Mouse (Mus musculus) intestine, postnatal 0 days (tissue): ENCODE measurements around the gene Fam240a. TPM values are rescaled to one million over a fixed set of nuclear protein-coding genes. Genes with fewer than 3 reads are reported as not detected.

ENCODE experiments used
- ATAC-seq: fragments of 200-750 bp; cut with Nextera tagmentation; 2 replicates; pipeline ENCODE4 v1.8.0; 2017; ENCODE audit warnings: mild to moderate bottlenecking, moderate TSS enrichment, moderate library complexity
- H3K27ac ChIP-seq: fragments of 300-500 bp; sonication (generic); 2 replicates; pipeline ENCODE4 v1.5.1; 2014; ENCODE audit warnings: mild to moderate bottlenecking, low read depth, low read length, moderate library complexity
- H3K27me3 ChIP-seq: fragments of 300-500 bp; sonication (generic); replicated peaks from 2 replicates; pipeline ENCODE4 v1.6.1; 2014; ENCODE audit warnings: low read length, mixed read lengths; ENCODE audit not compliant: control insufficient read depth, insufficient read depth
- H3K36me3 ChIP-seq: fragments of 300-500 bp; sonication (generic); 2 replicates; pipeline ENCODE4 v1.6.1; 2014; ENCODE audit warnings: mild to moderate bottlenecking, moderate library complexity; ENCODE audit not compliant: control insufficient read depth, insufficient read depth
- H3K4me1 ChIP-seq: fragments of 300-500 bp; sonication (generic); replicated peaks from 2 replicates; pipeline ENCODE4 v1.6.1; 2014; ENCODE audit warnings: antibody characterized with exemption, low read length, mixed read lengths; ENCODE audit not compliant: control insufficient read depth, insufficient read depth
- H3K4me2 ChIP-seq: fragments of 300-500 bp; sonication (generic); replicated peaks from 2 replicates; pipeline ENCODE4 v1.6.1; 2014; ENCODE audit warnings: low read depth, mild to moderate bottlenecking, moderate library complexity
- H3K4me3 ChIP-seq: fragments of 300-500 bp; sonication (generic); 2 replicates; pipeline ENCODE4 v1.5.1; 2014; ENCODE audit warnings: low read depth, low read length
- H3K9ac ChIP-seq: fragments of 300-500 bp; sonication (generic); 2 replicates; pipeline ENCODE4 v1.6.1; 2014; ENCODE audit warnings: mild to moderate bottlenecking, low read depth, low read length
- H3K9me3 ChIP-seq: fragments of 300-500 bp; sonication (generic); 2 replicates; pipeline ENCODE4 v1.6.1; 2016; ENCODE audit warnings: mixed run types; ENCODE audit not compliant: control insufficient read depth
- CTCF ChIP-seq: sonication (generic); IDR thresholded peaks from 2 replicates; pipeline ENCODE4 v1.5.1; 2016; ENCODE audit warnings: low read depth, mild to moderate bottlenecking, control low read depth, antibody characterized with exemption, moderate library complexity
- WGBS: fragments of 180-500 bp; shearing (Covaris S2); extraction: QIAGEN DNeasy Blood & Tissue Kit; methylation state at CpG from one replicate; pipeline ENCODE4 v1.1.7; 2014; 5-methylcytosine and 5-hydroxymethylcytosine counted together
- microRNA-seq: library from miRNA; unstranded; fragments of <30 nt; microRNA quantifications from one replicate; pipeline ENCODE4, GENCODE M21; 2016
- polyA plus RNA-seq: library from polyadenylated mRNA; unstranded; fragments of >200 nt; fragmentation: Nextera tagmentation; extraction: Ambion mirVana; gene quantifications from 2 replicates; pipeline ENCODE4 v1.2.1, GENCODE M21; 2015

The Fam240a gene
- polyA plus RNA-seq, 1 experiment from 2014 or later: not detected

DNA sequence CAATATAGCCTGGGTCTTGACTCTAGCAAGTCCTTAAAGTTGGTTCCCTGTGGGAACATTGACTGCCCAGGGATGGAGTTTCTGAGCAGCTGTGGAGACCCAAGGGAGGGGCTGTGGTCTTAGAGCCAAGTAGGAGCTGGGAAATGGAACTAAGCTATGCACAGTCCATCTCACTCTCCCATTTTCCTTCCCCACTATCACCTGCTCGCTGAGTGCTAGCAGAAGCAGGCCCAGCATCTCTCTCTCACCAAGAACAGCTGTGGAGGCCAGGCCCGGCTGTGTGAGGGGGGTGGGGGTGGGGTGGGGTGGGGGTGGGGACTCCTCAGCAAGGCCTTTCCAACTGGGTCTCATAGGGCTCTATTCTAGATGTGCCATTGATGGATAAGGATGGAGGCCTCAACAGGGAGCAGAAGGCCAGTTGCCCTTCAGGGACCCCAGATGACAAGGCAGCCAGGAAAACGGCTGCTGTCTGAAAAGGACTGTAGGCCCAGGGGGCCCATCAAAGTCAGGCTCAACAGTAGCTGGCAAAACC, 41.9 kb downstream of the Fam240a start:
- Histone ChIP-seq H3K36me3 (no peaks in the 10 kb centered on the region), H3K9ac (no peak overlapping the region), H3K4me1 (peaks cover 23% of the 10 kb centered on the region), H3K4me2 (no peak overlapping the region), H3K9me3 (no peaks in the 10 kb centered on the region), H3K4me3 (no peak overlapping the region), H3K27me3 (no peaks in the 10 kb centered on the region), H3K27ac (peak overlapping the region; percentile 80)
- no peak for ATAC-seq
- TF ChIP-seq CTCF: no peak
- WGBS: 27% methylated on average over 3 of the region's 3 CpGs

DNA sequence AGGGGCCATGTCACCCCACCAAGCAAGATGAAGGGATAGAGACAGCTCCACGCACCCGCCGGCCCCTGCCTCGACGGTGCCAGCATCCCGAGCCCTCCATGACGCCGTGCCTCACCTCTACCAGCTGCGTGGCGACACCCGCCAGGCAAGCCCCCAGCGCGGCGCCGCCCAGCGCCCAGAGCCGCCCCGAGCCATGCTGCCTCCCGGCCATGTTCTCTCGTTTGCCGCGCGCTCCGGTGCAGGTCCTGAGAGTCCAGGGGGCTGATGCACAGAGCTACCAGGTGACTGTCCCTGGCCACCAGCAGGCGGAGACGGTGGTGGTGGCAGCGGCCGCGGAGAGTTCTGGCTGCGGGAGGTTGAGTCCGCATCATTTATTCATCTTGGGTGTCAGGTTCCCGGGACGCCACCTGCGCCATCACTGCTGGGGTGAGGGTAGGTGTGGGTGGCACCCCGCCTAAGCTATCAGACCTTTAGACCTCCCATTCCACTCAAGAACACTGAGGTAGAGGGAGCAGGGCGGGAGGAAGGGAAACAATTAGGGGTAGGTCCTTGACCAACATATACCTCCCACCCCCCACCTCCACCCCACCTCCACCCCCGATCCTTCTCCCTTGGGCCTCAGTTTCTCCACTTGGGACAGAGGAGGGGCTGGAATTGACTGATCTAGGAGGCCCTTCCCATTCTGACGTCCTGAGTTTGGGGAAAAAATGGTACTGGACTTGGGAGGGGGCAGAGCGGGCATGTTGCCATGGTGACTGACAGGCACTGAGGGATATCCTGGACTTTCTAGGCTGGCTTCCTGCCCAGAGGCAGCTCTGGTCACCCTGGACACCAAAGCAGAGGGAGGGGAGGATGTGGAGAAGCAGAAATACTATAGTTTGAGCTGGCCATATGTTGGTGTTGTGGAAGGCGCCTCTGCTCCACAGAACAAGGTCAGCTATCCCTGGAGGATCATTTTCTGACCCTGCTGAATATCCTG, 42.7 kb downstream of the Fam240a start:
- Histone ChIP-seq H3K4me1 (peaks cover 23% of the 10 kb centered on the region), H3K27ac (peak overlapping the region; percentile 80)
- WGBS: 14% methylated on average over 40 of the region's 40 CpGs

DNA sequence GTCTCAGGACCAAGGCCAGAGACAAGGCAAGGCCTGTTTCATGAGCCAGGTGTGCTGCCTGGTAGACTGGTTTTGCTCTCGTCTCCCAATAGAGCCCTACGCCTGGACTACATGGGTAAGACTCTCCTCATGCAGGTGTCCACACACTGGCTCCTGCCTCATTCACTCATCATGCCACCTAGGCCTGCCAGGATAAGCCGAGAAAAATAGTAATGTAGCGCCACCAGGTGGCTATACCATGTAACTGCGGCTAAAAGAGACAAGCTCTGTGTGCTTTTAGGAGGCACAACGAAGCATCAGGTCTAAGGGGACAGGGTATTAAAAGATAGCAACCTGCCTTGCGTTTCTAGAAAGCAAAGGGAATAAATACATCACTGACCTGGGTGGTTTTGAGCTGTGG, 45.6 kb downstream of the Fam240a start:
- Histone ChIP-seq H3K4me2 (no peak overlapping the region), H3K4me1 (peaks cover 18% of the 10 kb centered on the region), H3K27me3 (no peaks in the 10 kb centered on the region), H3K36me3 (no peaks in the 10 kb centered on the region; the same call in 1 of the 2 replicates), H3K27ac (no peak overlapping the region), H3K9ac (no peak overlapping the region), H3K9me3 (no peaks in the 10 kb centered on the region), H3K4me3 (no peak overlapping the region)
- TF ChIP-seq CTCF: peak; percentile 86
- WGBS: 15% methylated on average over 7 of the region's 7 CpGs
- ATAC-seq: no peak

More for the DNA sequence above, 42.7 kb downstream of the Fam240a start:
- TF ChIP-seq CTCF: peak; percentile 53
- H3K4me2 ChIP-seq: peak overlapping the region; percentile 60
- peak overlapping the region; percentile 26 for H3K4me3 ChIP-seq
- no peaks in the 10 kb centered on the region for H3K27me3 ChIP-seq
- no peaks in the 10 kb centered on the region for H3K9me3 ChIP-seq
- H3K36me3 ChIP-seq: no peaks in the 10 kb centered on the region
- H3K9ac ChIP-seq: peak overlapping the region; percentile 18; the same call in 1 of the 2 replicates
- no peak for ATAC-seq

Small RNA genes lying within 50 kb of the gene (microRNA-seq; reads per million reads assigned to microRNA genes)
- not detected for gene Gm24269

Other genes with a start within 250 kb of the Fam240a start
- gene Myl3, start 175.0 kb downstream of the Fam240a start, polyA plus RNA-seq: 0.16 TPM in 1 of 2 replicates, not detected in the other
- gene Pth1r, start 169.7 kb downstream of the Fam240a start, polyA plus RNA-seq: 8.9 and 9.1 TPM in 2 replicates
- gene Prss42, start 118.7 kb downstream of the Fam240a start, polyA plus RNA-seq: not detected in 2 replicates
- not detected in 2 replicates for gene Prss44, start 102.9 kb downstream of the Fam240a start, polyA plus RNA-seq
- not detected in 2 replicates for gene Prss43, start 90.2 kb downstream of the Fam240a start, polyA plus RNA-seq
- not detected in 2 replicates for gene Prss45, start 82.3 kb downstream of the Fam240a start, polyA plus RNA-seq
- gene Prss46, start 72.4 kb downstream of the Fam240a start, polyA plus RNA-seq: not detected in 2 replicates
- gene Prss50, start 58.9 kb downstream of the Fam240a start, polyA plus RNA-seq: 0.31 and 0.35 TPM in 2 replicates
- 7.6 and 8.3 TPM in 2 replicates for gene Als2cl, start 37.0 kb downstream of the Fam240a start, polyA plus RNA-seq
- 10.0 and 11.2 TPM in 2 replicates for gene Tmie, start 36.7 kb downstream of the Fam240a start, polyA plus RNA-seq
- 0.08 TPM in 1 of 2 replicates, not detected in the other for gene Tdgf1, start 29.3 kb upstream of the Fam240a start, polyA plus RNA-seq
- gene Lrrc2, start 34.7 kb upstream of the Fam240a start, polyA plus RNA-seq: 0.23 and 0.46 TPM in 2 replicates
- 0.10 and 0.17 TPM in 2 replicates for gene Rtp3, start 73.7 kb upstream of the Fam240a start, polyA plus RNA-seq
- 8.3 and 14.1 TPM in 2 replicates for gene Ltf, start 102.4 kb upstream of the Fam240a start, polyA plus RNA-seq
- gene Ccrl2, start 140.7 kb upstream of the Fam240a start, polyA plus RNA-seq: 2.7 and 3.8 TPM in 2 replicates
- 45.1 and 46.1 TPM in 2 replicates for gene Lrrfip2, start 200.7 kb upstream of the Fam240a start, polyA plus RNA-seq